Mouse (Mus musculus): ENCODE data around the gene Rims1.

Gene Rims1

DNA sequence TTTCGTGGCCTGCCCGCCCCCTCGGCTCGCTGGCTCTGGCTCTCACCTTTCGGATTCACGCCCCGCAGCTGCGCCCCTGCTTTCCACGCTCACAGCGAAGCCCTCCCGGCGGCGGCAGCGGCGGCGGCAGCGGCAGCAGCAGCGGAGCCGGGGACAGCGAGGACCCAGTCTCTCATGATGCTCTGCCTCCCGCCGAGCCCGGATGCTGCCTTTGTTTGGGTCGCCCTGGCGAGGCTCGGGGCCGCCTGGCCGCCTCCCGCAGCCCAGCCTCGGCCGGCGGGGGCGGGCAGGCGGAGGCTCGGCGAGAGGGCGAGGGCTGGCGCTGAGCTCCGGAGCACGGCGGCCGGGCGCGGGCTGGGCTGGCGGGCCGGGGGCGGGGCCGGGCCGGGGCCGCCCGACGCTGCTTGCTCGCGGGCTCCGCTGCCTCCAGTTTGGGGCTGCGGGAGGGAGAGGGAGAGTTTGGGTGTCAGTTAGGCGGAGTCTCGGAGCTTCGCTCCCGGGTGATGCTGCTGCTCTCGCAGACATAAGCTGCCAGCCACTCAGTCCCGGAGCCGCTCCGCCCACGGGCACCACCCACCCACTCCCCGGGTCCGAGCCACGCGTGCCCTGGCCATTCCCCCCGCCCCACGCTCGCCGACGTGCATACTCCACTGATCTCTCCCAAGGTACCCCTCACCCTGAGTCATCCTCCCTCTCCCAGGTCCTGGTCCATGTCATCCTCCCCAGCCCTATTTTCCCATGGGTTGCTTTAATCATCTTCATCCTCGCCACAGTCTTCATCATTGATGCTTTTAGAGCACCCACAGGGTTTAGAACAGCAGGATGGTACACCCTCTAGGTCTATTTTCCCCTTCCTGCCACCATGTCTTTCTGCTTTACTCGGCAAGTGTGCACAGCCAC, at the start of gene Rims1:
Gene Rims1 (minus strand): TSS at position 269 of the 900 bp plus-strand sequence.
- DNase-seq = peak; percentile 87 to 91

DNA sequence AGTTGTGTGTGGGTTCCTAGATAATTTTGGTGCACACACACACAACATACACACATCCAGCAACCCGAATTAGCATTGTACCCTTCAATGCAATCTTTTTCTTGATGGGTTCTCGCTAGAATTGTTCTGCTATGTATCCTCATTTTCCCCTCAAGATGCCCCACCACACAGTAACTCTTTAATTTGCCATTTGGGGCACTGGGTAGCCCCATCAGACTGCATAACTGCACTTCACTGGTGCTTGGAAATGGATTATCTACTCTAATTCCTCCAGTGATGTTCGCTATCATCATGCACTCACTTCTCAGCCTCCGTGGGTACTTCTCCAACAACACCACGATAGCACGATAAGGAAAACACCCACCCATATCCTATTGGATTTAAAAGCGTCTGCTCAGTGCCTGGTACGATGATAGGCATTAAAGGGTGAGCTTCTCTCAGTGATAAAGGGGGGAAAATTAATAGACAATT, 867 bp upstream of the Rims1 start:
- peak; percentile 16 to 52 for DNase-seq

DNA sequence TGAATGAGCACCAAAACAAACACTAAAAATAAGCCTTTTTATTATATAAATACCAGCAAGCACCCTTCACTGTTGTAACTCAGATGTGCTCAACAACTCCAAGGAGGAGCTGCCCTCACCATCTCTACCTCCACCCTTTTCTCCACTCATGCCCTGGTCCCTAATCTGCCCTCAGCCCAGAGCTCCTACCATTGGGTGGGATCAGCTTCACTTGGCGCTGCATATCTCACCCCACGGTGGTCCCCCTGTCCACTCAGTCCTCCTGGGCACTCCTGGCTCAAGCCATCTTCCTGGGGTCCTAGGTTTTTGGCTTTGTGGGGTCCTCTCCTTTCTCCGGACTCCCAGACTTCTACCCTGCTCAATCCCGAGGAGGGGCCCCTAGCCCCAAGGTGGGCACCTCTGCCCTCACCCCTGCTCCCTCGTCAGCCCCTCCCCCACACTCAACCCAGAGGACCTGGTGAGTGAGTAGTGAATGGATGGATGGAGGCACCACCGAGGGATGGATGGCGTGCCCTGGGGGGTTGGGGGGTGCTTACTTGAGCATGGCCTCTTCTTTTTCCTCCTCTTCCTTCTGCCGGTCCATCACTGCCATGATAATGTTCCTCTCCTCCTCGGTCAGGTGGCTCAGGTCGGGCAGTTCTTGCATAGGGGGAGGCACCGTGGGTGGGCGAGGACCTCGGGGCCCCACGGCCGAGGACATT, 619 bp downstream of the Rims1 start:
- DNase-seq = peak; percentile 60 to 70

DNA sequence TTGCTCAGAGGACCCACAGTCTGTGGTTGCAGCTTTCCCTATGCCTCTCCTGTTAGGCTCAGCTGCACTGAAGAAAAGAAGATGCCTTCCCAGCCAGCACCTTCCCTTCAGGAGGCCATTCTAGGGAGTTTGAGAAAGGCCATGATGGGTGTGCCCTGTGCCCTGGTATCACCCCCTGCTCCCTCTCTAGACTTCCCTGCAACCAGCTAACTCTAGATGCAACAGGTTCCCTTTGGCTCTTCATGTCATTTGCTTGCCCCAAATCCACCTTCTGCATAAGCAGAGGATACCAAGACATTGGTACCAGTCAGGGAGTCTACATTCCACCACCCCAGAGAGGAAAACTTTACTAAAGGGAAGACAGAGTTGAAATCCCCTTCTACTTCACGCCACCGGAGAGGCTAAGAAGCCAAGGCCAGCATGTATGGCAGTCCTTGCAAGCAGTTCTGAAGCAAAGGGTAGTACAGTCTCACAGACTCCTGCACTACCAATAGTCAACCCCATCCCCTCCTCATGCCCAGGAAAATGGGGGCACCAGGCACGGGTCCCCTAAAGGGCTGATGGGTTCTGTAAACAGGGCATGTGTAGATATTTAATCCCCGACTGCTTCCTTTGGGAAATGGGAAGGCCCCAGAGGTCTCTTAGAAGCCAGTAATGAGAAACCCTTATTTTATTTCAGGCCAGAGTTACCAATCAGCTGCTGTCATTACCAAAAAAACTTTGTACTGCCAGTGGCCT, 1.5 kb downstream of the Rims1 start:
- DNase-seq = peak in 1 of 2 experiments; percentile 17

DNA sequence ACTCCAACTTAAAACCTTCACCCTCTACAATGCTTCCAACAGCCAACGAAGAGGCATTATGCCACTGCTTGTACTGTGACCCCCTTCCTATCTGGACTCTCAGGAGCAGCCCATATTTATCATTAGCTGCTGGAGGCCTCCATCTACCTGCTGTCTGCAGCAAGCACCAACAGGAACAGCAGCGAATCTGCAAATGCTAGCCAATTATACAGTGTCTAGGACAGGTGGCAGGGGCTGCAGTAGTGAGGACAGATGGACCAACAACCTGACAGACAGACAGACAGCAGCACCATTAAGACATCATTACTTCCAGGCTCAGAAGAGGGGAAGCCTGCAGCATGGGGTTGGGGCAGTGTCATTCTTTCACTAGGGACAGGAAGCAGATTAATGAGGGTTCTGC, 2.3 kb downstream of the Rims1 start:
- DNase-seq = peak; percentile 42 to 55

DNA sequence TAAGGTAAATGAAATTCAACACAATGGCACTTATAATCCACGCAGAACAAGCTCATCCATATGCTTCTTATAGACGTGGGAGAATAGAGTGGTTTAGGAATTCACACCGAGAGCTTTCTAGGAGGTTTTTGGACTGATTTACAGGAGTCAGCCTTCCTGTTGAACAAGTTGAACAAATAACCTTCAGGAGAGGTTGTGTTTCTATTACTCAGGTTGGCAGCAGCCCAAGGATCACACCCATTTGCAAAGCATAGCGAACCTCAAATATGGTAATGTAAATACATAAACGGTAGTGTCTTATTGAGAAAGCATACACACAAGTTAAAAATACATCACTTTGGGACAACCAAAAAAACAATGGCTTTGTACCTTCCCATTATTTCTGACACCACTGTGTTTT, 5.5 kb downstream of the Rims1 start:
- DNase-seq = no peak

DNA sequence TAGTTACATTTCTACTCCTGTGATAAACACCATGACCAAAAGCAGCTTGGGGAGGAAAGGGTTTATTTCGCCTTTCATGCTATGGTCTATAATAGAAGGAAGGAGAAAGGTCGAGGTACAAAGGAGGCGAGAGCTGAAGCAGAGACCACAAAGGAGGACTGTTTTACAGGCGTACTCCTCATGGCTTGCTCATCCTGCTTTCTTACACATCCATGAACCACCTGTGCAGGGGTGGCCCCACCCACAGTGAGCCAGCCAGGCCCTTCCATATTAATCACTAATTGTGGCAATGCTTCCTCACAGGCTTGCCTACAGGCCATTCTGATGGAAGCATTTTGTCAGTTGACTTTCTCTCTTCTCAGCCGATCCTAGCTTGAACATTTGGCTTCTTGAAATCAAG, 8.7 kb downstream of the Rims1 start:
- no peak for DNase-seq

DNA sequence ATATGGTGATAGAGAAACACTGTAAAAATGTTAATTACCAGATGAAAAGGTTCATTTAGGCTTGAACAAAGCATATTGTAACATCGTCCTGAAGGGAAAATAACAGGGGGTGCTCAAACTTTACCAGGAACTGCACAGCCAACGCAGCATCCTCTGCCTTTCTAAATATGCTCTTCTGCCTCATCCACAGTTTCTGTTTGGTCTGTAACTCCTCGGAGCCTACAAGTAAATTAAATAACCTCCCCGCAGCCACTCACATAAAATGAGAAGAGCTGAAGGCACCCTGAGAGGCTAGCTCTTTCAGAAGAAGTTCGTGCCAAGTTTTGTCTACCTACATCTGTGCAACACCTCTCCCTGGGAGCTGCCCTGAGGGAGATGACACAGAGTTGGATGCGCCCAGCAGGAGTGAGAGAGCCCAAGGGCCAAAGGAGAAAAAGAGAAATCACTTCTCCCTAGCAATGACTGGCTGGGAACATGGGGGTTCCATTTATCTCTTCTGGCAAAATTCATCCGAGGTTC, 16.3 kb downstream of the Rims1 start:
- DNase-seq = peak; percentile 44 to 47

DNA sequence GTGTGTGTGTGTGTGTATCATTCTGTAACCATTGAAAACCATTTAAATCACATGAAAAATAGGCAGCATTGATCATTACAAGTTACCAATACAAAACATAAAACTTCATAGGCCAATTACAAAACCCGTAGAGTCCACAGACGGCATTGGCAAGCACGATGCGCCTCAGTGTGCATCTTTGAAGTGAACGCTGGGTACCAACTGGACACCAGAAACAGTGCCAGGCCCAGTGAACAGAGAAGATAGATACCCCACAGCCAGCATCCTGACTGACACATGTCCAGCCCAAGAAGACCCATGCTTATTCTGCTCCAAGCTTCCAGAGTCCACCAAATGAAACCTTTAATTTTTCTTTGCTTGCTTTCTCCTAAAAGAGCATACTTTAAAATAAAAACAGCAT, 18.2 kb downstream of the Rims1 start:
- peak; percentile 83 to 89 for DNase-seq

DNA sequence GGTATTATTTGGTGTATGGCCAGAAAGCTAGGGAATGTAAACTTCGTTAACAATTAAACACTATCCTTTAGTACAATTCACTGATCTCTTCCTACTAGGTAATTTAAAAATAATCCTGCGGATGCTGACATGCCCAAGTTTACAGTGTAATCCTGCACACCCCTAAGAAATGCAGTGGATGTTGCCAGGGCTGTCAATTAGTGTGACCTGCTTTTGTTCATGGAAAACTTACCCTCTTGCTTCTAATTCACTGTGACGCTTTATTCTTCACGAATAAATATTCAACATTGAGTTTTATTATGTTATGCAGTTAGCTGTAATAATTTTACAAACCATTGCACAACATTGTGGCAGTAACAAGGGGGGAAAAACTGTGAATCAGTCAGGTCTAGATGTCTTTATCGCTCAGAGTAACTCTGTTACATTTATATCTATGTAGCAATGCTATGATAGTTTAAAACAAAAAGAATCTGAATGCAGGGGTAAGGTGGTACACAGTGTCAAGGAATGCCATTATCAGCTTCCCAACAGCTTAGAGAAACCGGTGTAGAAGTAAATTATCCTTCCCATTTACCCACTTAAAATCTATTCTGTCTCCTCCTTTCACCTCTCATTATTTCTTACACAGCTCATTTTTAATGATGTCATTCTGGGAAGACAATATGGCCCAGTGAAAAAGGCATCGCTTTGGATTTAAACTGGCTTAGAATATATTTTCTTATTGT, 35.1 kb downstream of the Rims1 start:
- no peak for DNase-seq

DNA sequence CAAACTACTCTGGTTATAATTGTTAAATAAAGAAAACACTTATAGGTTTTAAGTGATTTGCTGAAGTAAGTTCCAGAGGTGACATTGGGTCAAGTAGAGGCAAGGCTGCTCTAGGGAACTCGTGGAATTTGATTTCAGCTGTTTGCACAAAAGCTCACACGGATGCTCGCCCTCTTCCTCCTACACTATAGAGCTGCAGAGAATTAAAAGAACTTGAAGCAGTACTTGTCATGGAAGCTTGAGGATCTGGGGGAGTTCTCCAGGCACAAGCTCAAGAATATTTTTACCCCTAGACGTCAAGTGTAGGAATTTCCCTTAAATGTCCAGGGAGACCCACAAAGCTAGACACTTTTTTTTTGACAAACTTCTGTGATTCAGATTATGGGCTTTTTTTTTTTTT, 42.4 kb downstream of the Rims1 start:
- no peak for DNase-seq

DNA sequence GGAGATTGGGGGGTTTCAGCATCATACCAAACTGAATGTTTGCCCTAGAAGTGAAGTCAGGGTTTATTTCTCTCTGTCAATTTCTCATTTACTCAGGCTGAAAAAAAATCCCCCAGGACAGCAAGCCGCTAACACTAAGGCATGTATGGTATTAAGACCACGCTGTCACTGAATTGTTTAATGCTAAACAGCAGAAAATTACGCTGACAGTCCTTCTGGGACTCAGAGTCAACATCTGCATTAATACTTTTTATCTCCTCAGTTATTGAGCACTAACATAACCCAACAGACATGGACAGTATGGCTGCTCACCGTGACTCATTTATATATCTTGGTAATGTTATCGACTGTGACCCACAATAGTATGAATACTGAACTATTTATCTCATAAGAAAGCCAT, 43.0 kb downstream of the Rims1 start:
- no peak for DNase-seq

DNA sequence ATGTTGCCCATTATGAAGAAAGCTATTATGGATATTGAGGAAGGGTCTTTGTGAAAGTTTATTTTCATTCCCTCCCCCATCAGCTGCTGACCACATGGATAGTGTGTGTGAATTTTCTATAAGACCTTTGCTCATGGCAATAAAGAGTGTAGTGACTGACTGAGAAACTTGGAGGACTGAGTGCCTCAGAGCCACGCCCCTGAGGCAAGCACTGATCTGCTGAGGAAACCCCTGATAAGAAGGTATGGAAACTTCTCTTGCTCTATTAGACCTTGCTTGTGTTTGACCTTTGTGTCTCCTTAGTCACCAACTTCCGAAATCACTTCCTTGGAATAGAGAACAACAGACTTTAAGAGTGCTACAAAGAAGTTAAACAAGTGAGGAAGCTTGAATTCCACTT, 55.3 kb downstream of the Rims1 start:
- DNase-seq = no peak

DNA sequence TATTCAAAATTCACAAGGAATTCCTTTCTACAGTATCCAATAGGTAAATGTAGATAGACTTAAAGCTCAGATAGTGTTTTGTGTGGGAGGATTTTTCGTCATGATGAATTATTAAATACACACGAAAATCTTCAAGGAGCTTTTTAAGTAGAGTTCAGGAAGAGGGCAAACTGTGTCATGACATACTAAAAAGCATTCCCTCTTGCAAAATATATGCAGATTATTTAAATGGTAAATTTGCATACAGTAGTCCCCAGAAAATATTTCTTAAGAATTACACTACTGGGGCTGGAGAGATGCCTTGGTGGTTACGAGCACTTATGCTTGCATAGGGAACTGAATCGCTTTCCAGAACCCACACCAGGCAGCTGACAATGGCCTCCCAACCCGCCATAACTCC, 61.1 kb downstream of the Rims1 start:
- DNase-seq = no peak

DNA sequence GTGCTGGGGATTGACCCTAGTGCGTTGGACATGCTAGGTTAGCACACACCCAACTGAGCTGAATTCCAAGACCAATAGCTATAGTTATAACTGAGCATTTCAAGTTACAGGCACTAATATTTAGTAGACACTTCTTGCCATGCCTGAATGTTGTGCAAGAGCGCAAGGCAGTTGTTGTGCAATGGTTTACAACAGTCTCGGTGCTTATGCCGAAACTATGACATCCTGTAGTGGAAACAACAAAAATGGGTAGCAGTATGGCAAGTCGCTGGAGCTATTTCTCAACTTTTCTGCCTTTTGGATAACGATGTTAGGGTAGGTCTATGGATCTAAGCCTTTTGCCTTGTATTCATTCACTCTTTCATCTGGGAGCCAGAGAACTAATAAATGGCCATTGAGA, 68.3 kb downstream of the Rims1 start:
- peak in 1 of 2 experiments; percentile 2 for DNase-seq

DNA sequence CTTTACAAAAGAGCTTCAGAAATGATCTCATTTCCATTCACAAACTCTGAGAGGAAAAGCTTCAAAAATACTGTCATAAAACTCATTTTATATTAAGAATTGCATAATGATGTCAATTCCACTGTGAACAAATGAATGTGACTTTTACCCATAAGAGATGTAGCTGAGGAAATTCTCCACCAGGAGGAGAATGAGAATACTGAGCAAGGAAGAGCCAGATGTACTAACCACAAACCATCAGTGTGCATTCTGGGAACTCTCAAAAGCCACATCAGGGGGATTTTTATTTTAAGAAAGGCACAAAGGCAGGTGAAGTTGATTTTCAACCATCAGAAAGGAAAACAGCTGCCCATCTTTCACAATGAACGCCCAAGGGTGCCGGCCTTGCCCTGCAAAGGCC, 71.4 kb downstream of the Rims1 start:
- DNase-seq = no peak

DNA sequence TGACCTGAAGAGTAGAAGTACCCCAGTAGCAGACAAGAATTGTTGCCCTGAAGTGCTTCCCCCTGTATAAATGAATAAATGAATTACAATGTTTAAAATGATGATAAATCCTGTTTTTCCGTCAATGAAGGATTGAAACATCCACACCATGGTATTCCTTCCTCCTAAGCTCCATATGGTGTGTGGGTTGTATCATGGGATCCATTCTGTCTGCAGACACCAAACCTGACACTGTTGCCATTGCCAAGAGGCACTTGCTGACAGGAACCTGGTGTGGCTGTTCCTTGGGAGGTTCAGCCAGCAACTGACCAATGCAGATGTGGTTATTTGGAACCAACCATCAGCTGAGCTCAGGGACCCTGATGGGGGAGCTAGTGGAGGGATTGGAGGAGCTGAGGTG, 72.5 kb downstream of the Rims1 start:
- DNase-seq = no peak

DNA sequence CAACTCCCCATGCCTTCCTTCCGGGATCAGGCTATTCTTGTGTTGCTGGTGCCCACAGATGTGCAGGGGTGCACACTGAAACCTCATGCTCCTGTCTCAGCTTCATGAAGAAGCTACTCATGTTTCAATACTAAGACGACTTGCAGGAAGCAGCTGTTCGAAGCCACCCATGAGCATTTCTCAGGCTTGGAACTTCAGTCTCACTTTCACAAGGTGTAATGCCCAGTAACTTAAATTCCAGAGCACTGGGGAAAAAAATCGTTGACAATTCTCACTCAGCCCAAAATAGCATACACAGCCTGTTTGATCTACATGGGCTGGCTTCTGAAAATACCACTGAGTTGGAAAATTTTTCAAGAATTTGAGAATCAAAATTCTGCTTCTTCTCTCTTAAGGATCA, 77.6 kb downstream of the Rims1 start:
- no peak for DNase-seq

DNA sequence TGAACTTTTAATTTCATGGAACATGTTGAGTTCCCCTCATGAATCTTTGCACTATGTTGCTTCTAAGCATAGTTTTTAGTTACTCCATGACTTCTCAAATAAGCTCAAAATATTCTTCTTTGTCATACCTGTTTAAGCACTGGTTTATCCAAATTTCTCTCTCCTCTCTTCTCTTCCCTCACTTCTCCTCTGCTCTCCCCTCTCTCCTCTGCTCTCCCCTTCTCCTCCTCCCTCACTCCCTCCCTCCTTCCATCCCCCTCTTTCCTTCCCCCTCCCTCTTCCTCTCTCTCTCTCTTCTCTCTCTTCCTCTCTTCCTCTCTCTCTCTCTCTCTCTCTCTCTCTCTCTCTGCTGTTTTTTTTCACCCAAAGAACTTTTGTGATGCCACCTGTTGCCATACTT, 84.1 kb downstream of the Rims1 start:
- no peak for DNase-seq

DNA sequence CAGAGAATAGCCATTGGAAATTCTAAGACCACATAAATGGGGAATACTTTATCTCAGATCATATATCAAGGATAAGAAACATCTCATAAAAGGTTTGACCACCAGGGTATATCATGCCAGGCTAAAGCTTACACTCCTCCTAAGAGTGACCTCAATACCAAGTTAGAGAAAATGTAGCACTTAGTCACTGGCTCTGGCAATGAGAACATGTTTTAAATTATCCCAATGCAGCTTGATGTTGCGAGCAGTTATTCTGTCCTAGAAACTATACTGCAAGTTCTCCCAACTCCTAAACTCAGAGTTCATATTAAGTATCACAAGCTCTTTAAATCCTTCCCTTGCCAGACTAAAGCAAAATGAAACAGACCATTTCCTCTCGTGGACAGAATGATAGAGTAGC, 85.1 kb downstream of the Rims1 start:
- peak in 1 of 2 experiments; percentile 1 for DNase-seq

DNA sequence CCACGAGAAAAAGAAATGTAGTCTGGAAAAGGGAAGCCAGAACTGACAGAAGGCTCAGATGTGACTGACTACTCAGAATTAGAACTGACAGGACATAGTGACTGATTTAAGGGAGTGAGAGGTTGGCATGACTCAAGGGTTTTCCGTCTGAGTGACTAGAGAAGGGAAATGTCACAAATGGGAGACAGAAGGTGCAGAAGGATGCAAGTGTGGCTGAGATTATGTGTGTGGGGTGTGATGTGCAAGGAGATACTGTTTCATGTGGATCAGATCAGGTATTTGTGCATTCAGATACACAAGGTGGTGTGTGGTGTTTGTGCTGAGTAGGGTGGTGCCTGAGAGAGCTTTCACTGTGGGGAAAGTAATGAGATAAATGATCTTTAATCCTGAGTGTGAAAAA, 96.3 kb downstream of the Rims1 start:
- peak in 1 of 2 experiments; percentile 48 for DNase-seq

DNA sequence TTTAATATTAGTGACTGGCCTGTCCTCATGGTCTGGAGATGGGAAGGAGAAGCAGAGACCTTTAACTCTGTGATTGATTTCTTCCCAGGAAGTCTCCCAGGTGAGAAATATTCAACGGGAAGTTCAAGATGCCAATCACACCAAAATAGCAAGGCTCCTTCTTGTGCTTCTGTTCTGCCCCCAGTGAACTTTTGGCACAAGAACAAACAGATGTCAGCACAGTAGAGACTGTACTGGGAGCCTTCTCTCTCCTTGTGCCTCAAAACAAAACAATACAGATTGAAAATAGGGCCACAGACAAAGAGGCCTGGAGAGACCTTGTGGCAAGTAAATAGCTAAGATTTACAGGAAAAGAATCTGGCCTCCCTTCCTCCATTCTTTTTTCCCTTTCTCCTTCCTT, 110.7 kb downstream of the Rims1 start:
- DNase-seq = peak in 1 of 2 experiments; percentile 42

Data from cerebellum, adult 18-20 months (tissue).